12 mouse cellular contexts compared by ENCODE assay signal in genomic region chr6:40429521-40429931, GRCm38 (mm10). TPM values are rescaled to one million over a fixed set of nuclear protein-coding genes. Genes with fewer than 3 reads are reported as not detected.
A peak's percentile ranks its signal among the peaks of the same experiment; 100 is the strongest.
DNase-seq lines count a peak whose midpoint lies in the region; TF ChIP-seq lines count a peak whose summit lies in the region.
"Had no signal": no experiment of that assay in that cellular context is flagged by ENCODE, and none has a peak within 500 bp of the region (broad histone marks: within the 10 kb centered on the region; RNA-seq: fewer than 3 reads in every experiment).

No protein-coding gene starts in this region.

- DNase-seq in layer of hippocampus, adult 2 months (ENCODE audit: low spot score in 2 of 2), result no peak
- no peak for DNase-seq in layer of hippocampus, postnatal 36 days
- peak; percentile 75 to 78 for DNase-seq in cerebellum, adult 18-20 months
- peak; percentile 61 to 75 for DNase-seq in cerebellum, postnatal 36 days
- DNase-seq in lung, postnatal 25 days (ENCODE audit: low spot score), result peak; percentile 54
- no peak for DNase-seq in heart, adult 8-10 months (ENCODE audit: low spot score)
- DNase-seq in gastrocnemius, postnatal 14 days, result no peak
- DNase-seq: right cerebral cortex, postnatal 14 days; thymus, postnatal 25 days had no signal

- H3K27ac ChIP-seq in layer of hippocampus, adult 2 months, result peak overlapping the region; percentile 55; the same call in 1 of the 2 replicates
- H3K27ac ChIP-seq: limb, embryonic 12.5 days had no signal

- no peak for TF ChIP-seq CTCF in layer of hippocampus, adult 2 months (conservative IDR thresholded peaks at IDR 0.05)

- intact Hi-C loops in gastrocnemius, postnatal 14 days (cut with DNase I; ENCODE audit: low total_unique reads), result no loop called here

- no peak overlapping the region for H3K4me3 ChIP-seq in layer of hippocampus, adult 2 months
- H3K4me3 ChIP-seq: limb, embryonic 12.5 days had no signal

RNA-seq across cellular contexts. Expression of gene E330009J07Rik, which starts 6.4 kb away (rescaled TPM):
- 10 to 100 TPM; 42.5 to 47.0 TPM for total RNA-seq in layer of hippocampus, adult 2 months (2021)
- total RNA-seq in layer of hippocampus, postnatal 36 days (2021), result 10 to 100 TPM; 46.2 to 48.4 TPM
- 1 to 10 TPM; 3.7 to 6.1 (median 5.0) TPM for total RNA-seq in heart, adult 8-10 months (2022)
- total RNA-seq in gastrocnemius, postnatal 14 days (2021), result 1 to 10 TPM; 1.8 to 2.0 TPM

RNA-seq across cellular contexts. Expression of gene Wee2, which starts 9.4 kb away (rescaled TPM):
- total RNA-seq in layer of hippocampus, adult 2 months (2021), result not detected
- total RNA-seq in layer of hippocampus, postnatal 36 days (2021), result under 1 TPM in 1 of 2 experiments, not detected in 1; 0.33 TPM
- not detected for total RNA-seq in heart, adult 8-10 months (2022)
- total RNA-seq in gastrocnemius, postnatal 14 days (2021), result not detected
- total RNA-seq: heart, postnatal 25 days; layer of hippocampus, adult 18-20 months had no signal

RNA-seq across cellular contexts. Expression of gene Ssbp1, which starts 41.6 kb away (rescaled TPM):
- 10 to 100 TPM; 34.0 to 36.0 TPM for total RNA-seq in layer of hippocampus, adult 2 months (2021)
- 10 to 100 TPM; 33.9 to 36.0 TPM for total RNA-seq in layer of hippocampus, postnatal 36 days (2021)
- total RNA-seq in heart, adult 8-10 months (2022), result 10 to 100 TPM; 29.8 to 43.8 (median 33.9) TPM
- 10 to 100 TPM; 26.4 to 28.9 TPM for total RNA-seq in gastrocnemius, postnatal 14 days (2021)

Comparison
In these comparisons a context has a peak if more than half of its experiments do, and no peak if none do; other contexts are left out.
1. DNase-seq: peak in cerebellum, adult 18-20 months (2 of 2), cerebellum, postnatal 36 days (2 of 2) and lung, postnatal 25 days (single experiment); none in layer of hippocampus, adult 2 months (0 of 2), layer of hippocampus, postnatal 36 days (0 of 2), heart, adult 8-10 months (single experiment) and gastrocnemius, postnatal 14 days (single experiment).
2. RNA of gene E330009J07Rik, which starts 6.4 kb away (total RNA-seq): 46.2 to 48.4 TPM in layer of hippocampus, postnatal 36 days and 42.5 to 47.0 TPM in layer of hippocampus, adult 2 months; 3.7 to 6.1 TPM in heart, adult 8-10 months and 1.8 to 2.0 TPM in gastrocnemius, postnatal 14 days; every median in the first group is over 4 times any median in the second.